Mouse (Mus musculus) megakaryocyte, embryonic 14.5 days (primary cell): Measurements from ENCODE around the gene Hist1h2ae.
"Not testable (repeated sequence)": the region's sequence is repeated elsewhere in the genome, so short reads cannot be mapped to it uniquely, and the experiment has no call there.

Experiments used
- FLI1 ChIP-seq: IDR thresholded peaks from 2 replicates; pipeline ENCODE4 v1.6.1; 2012; ENCODE audit warnings: low read length, inconsistent platforms, mixed read lengths
- GATA1 ChIP-seq: IDR thresholded peaks from 3 replicates; pipeline ENCODE4 v1.6.1; 2012; ENCODE audit warnings: mixed read lengths, low read length, inconsistent platforms, borderline replicate concordance

DNA sequence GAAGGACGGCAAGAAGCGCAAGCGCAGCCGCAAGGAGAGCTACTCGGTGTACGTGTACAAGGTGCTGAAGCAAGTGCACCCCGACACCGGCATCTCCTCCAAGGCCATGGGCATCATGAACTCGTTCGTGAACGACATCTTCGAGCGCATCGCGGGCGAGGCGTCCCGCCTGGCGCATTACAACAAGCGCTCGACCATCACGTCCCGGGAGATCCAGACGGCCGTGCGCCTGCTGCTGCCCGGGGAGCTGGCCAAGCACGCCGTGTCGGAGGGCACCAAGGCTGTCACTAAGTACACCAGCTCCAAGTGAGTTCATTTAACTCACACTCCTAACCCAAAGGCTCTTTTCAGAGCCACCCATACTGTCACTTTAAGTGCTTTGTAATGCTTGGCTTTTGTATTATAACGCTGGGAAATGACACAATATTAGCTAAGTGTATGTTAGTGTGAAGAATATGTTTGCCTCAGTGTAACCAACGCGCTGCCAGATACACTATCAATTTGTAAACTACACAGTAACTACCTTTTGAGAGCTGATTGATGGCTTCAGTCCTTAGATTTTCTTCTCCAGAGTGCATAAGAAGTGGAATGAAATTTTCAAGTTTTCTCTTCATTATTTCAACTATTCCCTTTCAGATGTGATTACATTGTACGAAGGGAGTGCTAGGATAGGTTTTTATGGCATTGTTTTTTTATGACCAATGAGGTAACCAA is 641 bp upstream of the Hist1h2ae start:
- TF ChIP-seq GATA1, FLI1: not testable (repeated sequence)
